Mouse (Mus musculus): ENCODE results near the gene Alox12e.

DNA sequence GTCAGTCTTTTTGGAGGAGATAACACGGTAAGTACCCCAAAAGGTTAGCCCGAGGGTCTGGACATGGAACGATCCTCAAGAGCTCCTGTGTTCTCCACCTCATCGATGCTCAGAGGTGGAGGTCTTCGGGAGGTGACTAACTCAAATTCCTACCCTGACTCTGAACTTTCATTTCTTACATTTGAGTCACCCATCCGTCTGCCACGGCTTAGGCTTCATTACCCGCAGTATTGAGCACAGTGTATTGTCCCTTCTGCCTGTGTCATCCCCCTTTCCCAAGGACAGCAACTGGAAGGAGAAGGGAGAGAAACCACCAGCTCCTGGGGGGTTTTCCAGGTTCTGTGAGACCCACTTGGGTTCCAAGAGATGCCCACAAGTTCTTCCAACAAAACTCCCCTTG, 2.3 kb upstream of the Alox12e start:
- TF ChIP-seq CTCF (IDR thresholded peaks at IDR 0.05; ENCODE audit: low read depth, low read length) = no peak
- no peak for TF ChIP-seq GATA1 (IDR thresholded peaks at IDR 0.05; ENCODE audit: borderline replicate concordance, low read length)
- no peak for TF ChIP-seq POLR2AphosphoS5 (IDR thresholded peaks at IDR 0.05; ENCODE audit: insufficient replicate concordance, low read depth, low read length)
- no peak for TF ChIP-seq TAL1 (conservative IDR thresholded peaks at IDR 0.05; ENCODE audit: low read depth, low read length)

Measured in G1E (cell line).